Mouse (Mus musculus) mesoderm, embryonic 11.5 days (tissue): ENCODE measurements at regions not wholly inside any gene's neighbourhood (a gene's known extent, or its start where the extent isn't known, plus 50 kb on each side); places are given as distances from the start of the nearest gene placed in this dataset.
A peak's percentile ranks its signal among the peaks of the same experiment; 100 is the strongest.

Experiments used
- DNase-seq: peaks from one replicate; pipeline ENCODE4 v3.0.0-alpha.2; 2012; ENCODE audit warnings: low read depth, low spot score

DNA sequence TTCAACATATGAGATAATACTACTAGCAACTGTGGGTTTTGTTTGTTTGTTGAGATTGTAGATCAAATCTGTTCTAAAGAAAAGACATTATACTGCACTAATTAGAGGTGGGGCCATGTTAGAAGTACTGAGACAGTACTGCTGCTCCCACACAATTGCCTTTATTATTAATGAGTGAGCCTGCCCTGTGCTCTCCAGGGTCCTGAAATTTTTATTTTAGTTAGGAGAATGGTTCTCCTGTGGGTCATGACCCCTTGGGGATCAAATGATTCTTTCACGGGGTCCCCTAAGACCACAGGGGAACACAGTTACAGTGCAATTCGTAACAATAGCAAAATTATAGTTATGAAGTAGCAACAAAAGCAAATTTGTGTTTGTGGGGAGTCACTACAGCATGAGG lies 268.8 kb downstream of the Gm9195 start:
- DNase-seq, result peak; percentile 38

DNA sequence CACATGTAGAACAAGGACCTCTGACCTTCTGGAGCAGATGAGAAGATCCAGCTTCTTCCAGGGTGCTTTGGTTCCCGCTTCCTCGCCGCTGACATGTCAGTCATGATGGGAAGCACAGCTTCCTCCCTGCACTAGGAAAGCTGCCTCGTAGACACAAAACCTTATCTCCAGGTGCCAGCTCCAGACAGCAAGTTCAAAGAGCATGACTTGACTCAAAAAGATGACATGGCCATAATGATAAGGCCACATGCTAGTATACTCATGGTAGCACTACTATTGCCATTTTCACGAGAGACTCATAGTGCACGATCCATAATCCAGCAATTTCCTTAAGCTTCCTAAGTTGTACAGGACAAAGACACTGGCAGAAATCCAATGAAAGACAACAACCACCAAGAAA lies 272.1 kb downstream of the Gm9195 start:
- DNase-seq, result no peak

DNA sequence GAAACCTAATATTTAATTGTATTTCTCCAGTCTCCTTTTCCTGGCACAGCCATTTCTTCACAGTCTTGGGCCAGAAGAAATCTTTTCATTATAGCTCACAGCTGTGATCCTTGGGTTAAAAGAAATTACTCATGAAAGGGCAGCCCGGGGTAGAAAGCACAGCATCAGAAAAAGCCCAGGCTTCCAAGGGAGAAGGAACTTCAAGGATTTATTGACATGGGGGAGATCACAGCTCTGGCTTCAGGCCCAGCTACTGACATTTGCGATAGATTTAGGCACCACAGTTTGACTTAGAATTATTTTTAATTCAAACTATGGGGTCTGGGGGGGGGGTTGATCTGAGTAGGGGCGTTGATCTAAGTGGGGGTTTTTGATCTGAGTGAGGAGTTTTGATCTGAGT lies 291.3 kb downstream of the Gm9195 start:
- no peak for DNase-seq

DNA sequence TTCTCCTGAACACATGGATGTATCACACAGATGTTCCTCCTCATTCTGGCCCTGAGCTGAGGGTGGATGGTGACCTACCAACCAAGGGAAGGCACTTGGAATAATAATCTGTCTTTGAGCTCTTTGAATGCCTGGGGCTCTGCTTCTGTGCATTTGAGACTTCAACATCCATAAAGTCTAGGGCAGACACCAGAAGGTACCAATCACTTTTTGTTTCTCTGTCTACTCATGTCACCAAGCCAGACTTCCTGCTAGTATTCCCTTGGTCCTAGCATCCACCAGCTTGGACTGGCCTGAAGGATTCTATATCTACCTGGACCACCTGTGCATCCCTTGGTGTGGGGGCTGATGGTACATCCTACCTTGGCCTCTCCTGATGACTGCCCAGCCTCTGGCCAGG lies 291.7 kb downstream of the Gm9195 start:
- DNase-seq, result no peak

DNA sequence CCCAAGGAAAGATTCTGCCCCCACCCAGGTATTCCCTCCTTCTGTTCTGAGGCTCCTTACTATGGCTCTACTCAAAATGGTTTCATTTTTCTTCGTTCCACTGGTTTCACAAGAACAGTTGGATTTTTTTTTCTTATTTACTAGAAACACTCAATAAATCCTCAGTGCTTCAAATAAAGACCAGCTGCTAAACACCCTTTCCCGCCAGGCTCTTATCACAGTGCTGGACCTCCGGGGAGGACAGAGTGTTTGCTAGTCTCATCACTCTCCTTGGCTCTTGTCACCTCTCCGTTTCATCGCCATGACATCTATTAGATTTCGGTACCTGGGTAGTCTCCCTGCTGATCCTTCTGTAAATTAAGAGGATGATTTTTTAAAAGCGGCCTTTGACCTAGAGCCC lies 293.7 kb downstream of the Gm9195 start:
- no peak for DNase-seq

DNA sequence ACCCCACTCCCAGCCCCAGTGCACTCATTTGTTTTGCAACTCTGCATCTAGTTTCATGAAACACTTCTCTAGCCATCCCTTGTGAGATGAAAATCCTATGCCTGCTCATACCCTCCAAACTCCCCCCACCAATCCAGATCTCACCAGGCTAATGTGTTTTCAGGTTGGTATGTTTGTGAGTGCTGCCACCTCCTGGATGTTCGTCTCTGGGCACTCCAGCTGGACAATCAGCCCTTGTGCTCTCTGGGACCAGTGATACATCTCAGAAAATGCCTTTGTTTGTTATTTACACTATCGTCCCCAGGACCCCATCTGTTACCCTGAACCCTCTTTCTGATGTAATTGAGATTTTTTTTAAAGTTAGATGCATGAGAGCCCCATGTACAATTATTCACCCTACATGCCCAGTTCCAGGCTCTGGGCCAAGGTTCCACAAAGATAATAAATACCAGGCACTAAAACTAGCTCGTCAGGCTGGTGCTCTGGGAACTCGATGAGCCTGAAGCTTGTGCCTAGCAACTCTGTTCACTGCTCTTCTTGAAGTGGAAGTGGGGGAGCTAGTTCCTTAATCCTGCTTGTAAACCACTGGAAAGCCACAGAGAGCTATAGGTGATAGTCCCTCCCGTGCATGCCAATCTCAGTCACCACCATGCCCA lies 304.2 kb downstream of the Gm9195 start:
- DNase-seq, result peak; percentile 37

DNA sequence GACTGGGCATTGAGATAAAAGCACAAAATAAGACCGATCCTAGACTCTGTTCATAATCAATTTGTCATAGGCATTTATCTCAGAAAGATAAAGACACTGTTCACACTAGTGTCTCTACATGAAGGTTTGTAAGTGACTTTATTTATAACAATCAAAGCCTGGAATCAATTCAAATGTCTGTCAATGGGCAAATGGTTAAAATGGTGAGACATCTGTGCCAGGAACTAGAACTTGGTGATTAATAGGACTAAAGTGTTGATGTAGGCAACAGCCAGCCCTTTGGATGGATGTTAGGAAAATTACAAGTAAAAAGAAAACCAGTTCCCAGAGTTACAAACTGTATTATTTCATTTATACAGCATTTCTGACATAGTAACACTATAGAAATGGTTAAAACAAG lies 315.9 kb downstream of the Gm9195 start:
- no peak for DNase-seq

DNA sequence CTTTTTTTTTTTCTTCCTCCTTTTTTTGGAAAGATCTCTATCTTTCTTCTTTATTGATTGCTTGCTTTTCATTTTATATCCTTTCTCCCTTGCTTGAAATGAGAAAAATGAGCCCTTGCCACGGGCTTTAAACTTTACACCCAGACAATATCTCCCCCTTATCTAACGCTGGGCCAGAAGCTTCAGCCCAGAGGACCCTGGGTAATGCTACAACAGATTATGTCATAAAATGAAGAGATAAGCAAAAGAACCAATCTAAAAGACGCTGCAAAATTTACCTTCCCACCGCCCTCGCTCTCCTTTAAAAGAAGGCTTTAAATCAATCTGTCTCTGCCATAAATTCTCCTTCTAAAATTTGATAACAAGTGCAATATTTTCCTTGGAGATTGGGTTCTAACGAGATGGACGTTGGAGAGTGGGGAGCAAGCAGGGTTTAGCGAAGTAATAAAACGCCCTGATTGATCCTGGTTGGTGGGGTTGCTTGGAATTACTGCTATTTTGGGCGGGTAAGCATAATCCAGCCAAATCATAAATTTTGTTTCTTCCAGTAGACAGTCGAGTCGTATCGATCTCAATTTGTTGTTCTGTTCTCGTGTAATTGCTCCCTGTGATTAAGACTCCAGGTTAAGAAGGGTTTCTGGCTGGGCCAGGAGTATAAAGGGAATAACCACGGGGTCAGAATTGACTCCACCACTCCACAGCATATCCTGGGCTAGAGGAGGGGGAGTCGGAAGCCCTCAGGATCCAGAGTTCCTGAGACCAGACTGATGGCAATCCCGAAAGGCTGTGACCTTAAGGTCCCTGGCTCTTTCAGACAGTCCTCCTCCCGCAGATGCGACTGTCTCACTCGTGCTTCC lies 318.9 kb downstream of the Gm9195 start:
- DNase-seq, result no peak

DNA sequence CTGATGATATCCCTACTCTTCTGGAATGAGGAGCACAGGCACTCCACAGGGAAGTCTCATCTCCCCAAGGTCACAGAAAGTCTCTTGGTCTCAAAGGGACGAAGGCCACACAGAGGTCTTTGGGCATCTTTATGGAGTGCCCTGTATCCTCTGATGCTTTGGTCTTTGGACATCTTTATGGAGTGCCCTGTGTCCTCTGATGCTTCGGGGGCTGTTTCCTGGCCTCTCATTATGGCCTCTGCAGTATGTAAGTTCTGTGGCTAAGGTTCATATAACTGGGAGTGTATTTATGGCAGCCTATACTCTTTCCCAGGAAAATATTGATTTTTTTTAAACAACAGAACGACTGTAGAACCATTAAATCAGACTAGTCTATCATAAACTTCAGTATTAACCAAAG lies 319.9 kb downstream of the Gm9195 start:
- DNase-seq, result no peak

DNA sequence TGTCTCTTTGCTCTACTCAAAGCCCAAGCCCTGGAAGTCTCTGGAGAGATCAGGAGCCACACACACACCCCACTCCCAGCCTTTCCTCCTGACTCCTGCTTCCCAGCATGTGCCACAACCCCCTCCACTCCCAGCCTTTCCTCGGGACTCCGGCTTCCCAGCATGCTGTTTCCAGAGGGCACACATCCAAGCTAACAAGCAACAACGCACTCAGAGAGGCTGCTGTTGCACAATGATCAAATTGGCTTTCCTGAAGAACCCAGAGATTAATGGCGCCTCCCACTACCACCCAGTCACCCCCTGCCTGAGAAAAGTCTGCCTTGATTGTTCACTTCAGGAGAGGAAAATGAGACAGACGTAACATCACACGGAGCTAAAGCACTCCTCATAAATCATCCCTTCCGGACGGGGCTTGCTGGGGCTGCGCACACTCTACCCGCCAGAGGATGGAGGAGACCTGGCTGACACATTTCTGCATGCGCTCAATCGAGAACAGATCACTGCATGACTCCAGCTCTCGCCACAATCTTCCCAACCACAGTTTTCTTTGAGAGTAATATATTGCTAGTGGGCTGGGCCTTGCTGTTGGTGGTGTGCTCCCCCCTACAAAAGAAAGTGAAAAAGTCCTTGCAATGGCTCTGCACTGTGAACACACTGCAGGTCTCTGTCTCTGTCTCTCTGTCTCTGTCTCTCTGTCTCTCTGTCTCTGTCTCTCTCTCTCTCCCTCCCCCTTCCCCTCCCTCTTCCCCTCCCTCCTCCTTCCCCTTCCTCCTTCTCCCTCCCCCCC lies 332.9 kb downstream of the Gm9195 start:
- peak; percentile 87 for DNase-seq

DNA sequence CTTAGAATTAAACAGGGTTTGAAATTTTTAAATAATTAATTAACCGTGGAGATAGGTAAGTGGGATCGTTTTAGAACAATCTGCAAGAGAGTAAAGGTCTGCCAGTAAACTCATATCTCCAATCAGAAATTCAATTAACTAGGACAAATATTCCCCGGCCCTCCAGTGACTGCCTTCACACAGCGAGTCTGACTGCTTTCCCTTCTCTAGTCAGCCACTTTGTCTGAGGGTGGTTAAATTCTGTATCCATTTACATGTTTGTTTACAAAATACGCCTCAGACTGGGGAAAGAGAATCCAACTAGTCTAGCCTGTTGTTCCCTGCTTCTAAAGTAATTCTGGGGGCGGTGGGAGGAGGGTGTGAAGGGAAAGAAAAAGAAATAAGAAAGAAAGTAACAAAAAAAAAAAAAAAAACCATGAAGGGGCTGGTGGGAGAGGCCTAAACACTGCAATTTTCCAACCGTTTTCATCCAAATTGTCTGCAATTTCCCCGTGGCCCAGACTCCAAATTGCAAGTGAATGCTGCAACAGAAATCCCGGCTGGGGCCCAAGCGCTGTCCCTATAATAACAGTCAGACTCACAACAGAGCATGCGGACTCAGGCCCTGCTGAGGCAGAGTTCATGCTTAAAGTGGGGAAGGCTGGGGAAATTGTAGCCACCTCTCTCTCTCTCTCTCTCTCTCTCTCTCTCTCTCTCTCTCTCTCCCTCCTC lies 336.3 kb downstream of the Gm9195 start:
- DNase-seq, result no peak

DNA sequence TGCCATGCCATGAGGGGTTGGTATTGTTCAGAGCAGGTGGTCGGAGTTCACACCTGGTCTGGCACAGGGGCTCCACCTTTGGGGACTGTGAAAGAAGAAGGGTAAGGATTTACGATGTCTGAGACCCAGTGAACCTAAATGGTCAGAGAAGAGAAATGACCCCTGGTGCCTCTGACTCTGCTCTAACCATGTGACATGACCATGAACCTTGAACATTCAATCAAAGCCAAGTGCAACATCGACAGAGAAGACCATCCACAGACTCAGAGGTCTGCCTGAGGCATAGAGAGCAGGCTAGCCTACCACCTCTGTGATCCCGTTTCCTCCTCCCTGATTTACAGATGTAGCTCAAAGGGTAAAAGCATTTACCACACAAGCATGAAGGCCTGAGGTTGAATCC lies 340.0 kb downstream of the Gm9195 start:
- no peak for DNase-seq

DNA sequence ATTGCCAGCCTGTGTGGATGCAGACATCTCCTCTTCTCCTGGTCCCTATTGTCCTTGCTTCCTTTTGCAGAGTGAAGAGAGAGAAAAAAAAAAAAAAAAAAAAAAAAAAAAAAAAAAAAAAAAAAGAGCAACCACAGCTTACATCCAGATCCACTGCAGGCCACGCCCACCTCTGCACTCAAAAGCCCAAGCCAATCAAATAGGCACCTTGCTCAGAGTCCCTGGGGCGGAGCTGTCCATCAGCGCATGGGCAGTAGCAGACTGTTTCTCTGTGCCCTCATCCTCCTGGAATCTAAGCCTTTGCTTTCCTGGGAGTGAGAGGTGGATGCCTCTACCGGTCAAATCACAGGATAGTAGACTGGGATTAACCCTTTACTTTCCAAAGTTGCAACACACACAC lies 342.2 kb downstream of the Gm9195 start:
- peak; percentile 54 for DNase-seq

DNA sequence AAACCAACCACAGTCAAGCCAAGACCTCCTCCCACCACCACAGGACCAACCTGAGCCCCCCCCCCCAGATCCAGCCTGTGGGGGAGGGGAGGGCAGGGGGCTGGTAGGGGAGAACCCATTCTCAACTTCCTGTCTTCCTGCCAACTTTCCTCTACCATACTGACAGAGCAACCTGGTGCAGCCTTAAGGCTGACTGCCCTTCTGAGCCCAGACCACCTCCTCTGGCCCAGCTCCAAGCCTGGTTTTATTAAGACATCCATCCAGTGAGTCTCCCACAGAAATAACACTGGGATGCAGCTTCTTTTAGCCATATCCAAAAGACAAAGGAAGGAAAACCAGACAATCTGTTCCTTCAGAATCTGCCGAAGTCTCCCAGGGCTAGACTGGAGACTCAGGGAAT lies 342.8 kb downstream of the Gm9195 start:
- DNase-seq, result no peak

DNA sequence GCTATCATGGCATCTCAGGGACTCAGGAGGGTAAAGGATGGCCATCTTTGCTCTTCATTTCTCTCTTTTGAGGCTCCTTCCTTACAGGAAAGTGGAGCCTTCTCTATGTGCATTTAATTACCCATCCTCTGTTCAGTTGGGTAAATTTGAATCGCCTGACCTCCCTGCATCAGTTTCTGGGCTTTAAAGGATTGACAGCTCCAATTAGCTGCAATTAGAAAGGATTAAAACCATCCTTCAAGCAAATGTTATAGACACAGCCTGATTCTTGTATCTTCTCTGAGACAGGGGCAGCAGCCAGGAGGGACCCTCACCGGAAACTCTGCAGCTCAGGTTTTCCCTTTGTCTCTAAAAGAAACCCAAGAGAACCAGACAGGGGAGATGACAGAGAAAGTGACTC lies 345.3 kb downstream of the Gm9195 start:
- DNase-seq, result no peak

DNA sequence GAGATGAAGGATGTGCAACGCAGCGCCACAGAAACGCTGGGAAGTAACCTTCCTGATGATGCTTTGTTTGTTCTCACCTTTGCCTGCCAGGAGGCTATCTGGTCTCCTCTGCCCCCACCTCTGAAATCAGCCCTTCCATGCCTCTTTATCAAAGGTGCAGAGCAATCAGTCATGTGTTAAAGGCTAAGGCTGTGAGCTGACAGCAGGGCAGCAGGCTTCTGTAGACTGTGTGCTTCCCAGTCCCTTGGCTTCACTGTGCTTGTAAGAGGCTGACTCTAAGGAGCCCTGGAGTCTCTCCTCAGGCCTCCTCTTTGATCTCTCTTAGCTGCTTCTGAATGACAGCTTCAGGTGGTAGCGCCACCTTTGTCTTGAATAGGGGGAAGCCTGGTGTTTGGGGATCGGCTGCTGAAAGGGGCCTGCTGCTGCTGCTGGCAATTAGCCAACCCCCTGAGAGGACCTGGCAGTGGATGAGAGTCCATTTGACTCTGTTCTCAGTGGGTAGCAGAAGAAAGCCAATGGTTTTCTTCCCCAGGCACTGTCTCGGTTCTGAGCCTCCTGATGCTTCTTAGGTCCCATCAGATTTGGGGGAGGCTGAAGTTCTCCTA lies 348.7 kb downstream of the Gm9195 start:
- no peak for DNase-seq

DNA sequence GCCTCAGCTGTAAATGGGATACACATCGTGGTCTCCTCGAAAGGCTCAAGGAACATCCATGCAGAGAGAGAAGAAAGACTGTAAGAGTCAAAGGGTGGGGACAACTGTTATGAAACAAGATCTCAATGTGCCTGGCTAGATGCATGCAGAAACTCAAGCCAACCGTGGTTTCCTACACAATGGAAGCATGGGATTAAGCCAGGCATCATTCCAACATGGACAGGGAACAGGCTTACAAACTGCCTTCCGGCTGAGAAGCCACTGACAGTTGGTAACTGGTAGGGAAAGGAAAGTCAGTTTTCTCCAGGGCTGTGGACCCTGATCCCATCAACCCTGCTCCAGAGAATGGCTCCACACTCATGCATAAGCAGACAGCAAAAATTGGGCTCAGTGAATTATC lies 350.5 kb downstream of the Gm9195 start:
- DNase-seq, result no peak

DNA sequence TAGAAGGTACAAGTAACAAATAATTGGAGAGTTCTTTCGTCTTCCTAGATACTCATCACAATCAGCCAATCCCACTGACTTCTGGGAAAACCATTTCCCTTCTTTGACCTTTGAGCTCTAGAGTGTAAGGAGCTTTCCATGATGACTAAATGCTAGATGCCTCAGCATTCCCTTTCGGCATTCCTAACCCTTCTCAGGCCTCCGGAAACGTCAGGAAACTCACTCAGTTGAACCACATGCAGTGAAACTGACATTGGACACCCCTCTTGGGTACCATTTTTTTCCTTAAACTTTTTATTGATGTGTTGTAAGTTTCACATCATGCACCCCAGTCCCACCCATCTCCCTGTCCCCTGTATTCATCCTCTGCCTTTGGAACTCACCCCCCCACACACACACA lies 361.5 kb downstream of the Gm9195 start:
- peak; percentile 39 for DNase-seq

DNA sequence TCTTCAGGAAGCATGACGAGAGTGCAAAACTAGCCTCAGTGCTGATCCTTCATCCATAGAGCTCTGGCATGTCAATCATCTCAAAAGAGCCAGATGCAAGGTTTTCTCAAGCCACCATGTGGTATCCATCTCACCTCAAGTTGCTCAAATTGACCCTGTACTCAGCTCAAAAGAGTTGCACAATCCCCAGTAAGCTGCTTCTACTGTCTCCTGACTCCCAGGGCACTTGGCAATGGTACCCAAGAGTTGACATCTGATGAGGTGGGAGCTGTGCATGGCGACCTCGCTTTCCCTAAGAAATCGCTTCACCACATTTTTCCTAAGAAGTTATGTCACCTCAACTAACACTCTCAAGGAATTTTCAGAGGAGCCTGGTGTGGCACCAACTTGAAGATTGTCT lies 369.9 kb downstream of the Gm9195 start:
- DNase-seq, result no peak

DNA sequence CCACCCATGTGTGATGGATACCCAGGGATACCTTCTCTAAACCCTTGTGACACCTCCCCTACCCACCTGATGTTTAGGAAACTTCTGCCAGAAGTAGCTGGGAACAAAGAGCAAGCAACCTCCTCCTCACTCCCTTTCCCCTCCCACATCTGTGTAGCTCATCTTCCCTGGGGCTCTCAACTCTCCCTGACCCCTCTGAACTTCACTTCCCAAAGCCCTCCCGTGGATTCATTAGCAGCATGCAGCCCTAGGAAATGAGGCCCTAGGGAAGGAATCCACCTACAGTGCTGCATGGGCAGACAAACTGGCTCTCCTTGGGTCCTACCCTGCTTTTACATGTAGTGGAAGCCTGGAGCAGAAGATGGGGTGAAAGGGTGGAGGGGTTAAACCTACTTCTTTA lies 370.6 kb downstream of the Gm9195 start:
- peak; percentile 44 for DNase-seq

DNA sequence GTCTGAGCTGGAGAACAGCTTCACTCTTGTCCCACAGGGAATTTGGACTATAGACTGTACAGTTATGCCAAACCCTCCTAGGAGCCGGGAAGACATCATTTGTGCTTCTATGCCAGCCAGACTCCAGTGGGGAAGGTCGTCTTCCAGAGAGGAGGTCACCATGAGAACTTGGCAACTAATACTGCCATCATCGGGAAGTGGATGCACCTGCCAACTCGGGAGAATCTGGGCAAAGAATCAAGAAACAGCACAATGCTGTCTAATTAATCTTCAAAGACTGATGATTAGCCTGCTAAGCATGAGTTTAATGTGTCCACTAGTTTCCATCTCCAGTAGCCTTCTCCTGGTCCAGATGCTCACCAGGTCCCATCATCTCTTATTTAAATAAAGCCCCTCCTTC lies 374.8 kb downstream of the Gm9195 start:
- no peak for DNase-seq
